Mouse (Mus musculus) megakaryocyte progenitor cell, adult 5-6 weeks (primary cell): ENCODE data around the gene Slc10a4. TPM values are rescaled to one million over a fixed set of nuclear protein-coding genes. Genes with fewer than 3 reads are reported as not detected.
A peak's percentile ranks its signal among the peaks of the same experiment; 100 is the strongest.

Experiments used
- ATAC-seq: replicated peaks from 2 replicates; pipeline ENCODE4 v1.8.0; 2016; ENCODE audit warnings: mild to moderate bottlenecking, moderate TSS enrichment, inconsistent platforms; ENCODE audit not compliant: poor library complexity
- total RNA-seq, 2 experiments: library from RNA; stranded (forward) in 1 of 2; stranded (reverse) in 1 of 2; fragments of 157-497, 149-512 nt in 1 of 2; fragments of 200-1000 nt in 1 of 2; gene quantifications; 2 replicates each; pipeline versions ENCODE4 v1.2.3 to v1.2.4; 2015 to 2017

Gene Slc10a4
- total RNA-seq, 2 experiments from 2014 or later: not detected

DNA sequence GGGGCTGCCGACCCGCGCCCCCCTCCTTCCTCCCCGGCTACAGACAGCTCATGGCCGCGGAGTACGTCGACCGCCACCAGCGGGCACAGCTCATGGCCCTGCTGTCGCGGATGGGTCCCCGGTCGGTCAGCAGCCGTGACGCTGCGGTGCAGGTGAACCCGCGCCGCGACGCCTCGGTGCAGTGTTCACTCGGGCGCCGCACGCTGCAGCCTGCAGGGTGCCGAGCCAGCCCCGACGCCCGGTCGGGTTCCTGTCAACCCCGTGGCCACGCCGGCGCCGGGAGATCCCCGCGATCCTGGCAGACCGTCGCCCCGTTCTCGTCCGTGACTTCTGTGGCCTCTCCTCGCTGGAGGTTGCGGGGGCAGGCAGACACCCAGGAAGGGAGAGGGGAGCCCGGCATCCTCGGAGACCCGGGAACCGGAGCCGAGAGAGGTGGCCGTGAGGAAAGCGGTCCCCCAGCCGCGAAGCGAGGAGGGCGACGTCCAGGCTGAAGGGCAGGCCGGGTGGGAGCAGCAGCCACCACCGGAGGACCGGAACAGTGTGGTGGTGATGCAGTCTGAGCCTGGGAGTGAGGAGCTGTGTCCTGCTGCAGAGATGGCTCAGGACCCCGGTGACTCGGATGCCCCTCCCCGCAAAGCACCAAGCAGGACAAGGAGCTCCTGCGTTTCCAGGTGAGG is 7.1 kb downstream of the Slc10a4 start:
- peak; percentile 48 for ATAC-seq

DNA sequence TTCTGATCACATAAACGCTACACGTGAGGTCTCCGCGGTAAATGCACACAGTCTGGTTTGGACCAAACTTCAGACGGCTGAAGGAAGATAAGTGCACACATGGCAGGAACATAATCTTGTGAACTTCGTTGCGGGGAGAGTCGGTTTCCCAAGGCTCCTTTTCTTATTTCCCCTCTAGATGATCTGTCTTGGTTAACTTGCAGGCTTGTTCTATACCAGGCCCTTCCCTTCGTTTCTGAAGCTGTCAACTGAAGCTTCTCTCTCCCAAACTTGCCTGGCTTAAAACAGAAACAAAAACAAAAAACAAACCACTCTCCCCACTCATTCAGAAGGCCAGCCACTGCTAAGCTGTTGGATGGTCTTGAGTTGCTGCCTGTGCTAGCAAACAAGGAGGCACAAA is 8.1 kb downstream of the Slc10a4 start:
- ATAC-seq: no peak

DNA sequence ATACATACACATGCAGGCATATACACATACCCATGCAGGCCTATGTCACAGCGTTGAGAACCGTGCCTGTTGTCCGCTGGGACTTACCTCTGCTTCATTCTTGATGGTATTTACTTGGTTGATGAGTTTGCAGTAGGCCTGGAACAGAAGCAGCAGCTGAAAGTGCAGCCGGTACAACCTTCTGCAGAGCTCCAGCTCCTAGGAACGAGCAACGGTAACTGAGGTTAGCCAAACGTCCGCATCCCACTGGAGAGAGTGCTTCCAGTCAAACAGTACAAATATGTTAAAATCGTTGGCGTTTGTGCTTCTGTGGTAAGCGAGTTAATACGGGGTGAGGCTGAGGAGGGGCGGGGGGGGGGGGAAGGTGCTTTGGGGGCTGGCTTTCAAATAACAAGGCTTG is 17.1 kb downstream of the Slc10a4 start:
- ATAC-seq: no peak

GRCm38 (mm10) chr5:73028646-73029045 is 22.0 kb downstream of the Slc10a4 start:
- no peak for ATAC-seq

DNA sequence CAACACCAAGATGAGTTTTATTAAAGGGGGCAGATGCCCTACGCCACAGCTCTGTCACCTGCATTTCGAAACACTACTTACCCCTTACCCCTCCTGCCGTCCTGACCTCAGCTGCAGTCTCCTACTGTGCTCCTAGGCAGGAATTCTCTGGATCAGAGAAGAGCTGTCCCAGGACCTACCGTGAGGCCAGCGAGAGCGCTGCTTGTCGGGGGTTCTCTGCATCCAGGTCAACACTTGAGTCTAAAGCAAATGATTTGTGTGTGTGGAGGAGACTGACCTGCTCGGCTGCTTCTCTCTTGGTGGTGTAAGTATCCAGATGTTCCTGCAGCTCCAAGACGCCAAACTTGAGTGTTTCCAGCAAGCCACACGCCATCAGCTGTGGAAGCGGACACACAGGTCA is 25.8 kb downstream of the Slc10a4 start:
- no peak for ATAC-seq

DNA sequence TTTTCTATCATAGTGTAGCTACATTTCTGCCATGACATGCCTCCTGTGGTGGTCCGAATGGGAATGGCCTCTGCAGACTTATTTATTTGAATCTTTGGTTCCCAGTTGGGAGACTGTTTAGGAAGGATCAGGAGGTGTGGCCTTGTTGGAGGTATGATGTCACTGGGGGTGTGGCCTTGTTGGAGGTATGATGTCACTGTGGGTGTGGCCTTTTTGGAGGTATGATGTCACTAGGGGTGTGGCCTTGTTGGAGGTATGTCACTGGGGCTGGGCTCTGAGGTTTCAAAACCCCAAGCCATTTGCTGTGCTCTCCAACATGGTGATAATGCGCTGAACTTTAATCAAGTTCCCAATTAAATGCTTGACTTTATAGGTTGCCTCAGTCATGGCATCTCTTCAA is 37.4 kb downstream of the Slc10a4 start:
- ATAC-seq: peak; percentile 71

GRCm38 (mm10) chr5:73047651-73048245 is 41.1 kb downstream of the Slc10a4 start:
- no peak for ATAC-seq

- no peak for ATAC-seq
Observed at GRCm38 (mm10) chr5:73053933-73054332, 47.2 kb downstream of the Slc10a4 start.

DNA sequence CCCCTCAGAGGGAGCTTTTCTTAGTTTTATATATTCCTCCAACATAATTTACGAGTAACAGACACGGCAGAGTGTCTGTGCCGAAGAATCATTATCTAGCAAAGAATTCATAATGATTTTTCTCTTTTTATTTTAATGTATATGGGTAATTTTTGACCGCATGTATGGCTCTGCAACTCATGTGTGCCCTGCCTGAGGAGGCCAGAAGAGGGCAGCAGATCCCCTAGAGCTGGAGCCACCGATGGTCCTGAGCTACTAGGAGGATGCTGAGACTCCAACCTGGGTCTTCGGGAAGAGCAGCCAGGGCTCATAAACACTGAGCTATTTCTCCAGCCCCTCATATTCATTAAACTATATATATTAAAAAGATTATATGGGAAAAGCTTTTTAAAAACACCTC is 49.8 kb downstream of the Slc10a4 start:
- ATAC-seq: peak; percentile 64

GRCm38 (mm10) chr5:73056937-73057336 is 50.3 kb downstream of the Slc10a4 start:
- no peak for ATAC-seq

GRCm38 (mm10) chr5:73061506-73062155 is 54.9 kb downstream of the Slc10a4 start:
- no peak for ATAC-seq

Other genes starting within 250 kb of the Slc10a4 start
- 23.4 and 23.5 TPM in 2 replicates for gene Tec, start 138.4 kb upstream of the Slc10a4 start, total RNA-seq (2015)
- 33.4 and 42.2 TPM in 2 replicates for gene Tec, start 138.4 kb upstream of the Slc10a4 start, total RNA-seq (2017)
- 43.2 and 48.5 TPM in 2 replicates for gene Slain2, start 92.6 kb upstream of the Slc10a4 start, total RNA-seq (2015)
- gene Slain2, start 92.6 kb upstream of the Slc10a4 start, total RNA-seq (2017): 48.0 and 58.0 TPM in 2 replicates
- not detected in 2 replicates for gene Gm10135, start 32.2 kb upstream of the Slc10a4 start, total RNA-seq (2015)
- gene Gm10135, start 32.2 kb upstream of the Slc10a4 start, total RNA-seq (2017): 1.3 and 4.6 TPM in 2 replicates
- gene Fryl, start 249.7 kb downstream of the Slc10a4 start, total RNA-seq (2015): 56.2 and 78.5 TPM in 2 replicates
- gene Fryl, start 249.7 kb downstream of the Slc10a4 start, total RNA-seq (2017): 74.2 and 76.4 TPM in 2 replicates